Mouse (Mus musculus): ENCODE results near the gene Rag1. TPM values are rescaled to one million over a fixed set of nuclear protein-coding genes. Genes with fewer than 3 reads are reported as not detected.

Rag1 gene
- polyA plus RNA-seq, 1 experiment from 2014 or later: 0.11 TPM

GRCm38 (mm10) chr2:101597186-101597585 lies 52.1 kb downstream of the Rag1 start:
- Histone ChIP-seq H3K9me3 (no peaks in the 10 kb centered on the region), H3K27me3 (replicated peaks; ENCODE audit: low read depth, poor library complexity, severe bottlenecking) (no peaks in the 10 kb centered on the region), H3K4me1 (peaks cover 27% of the 10 kb centered on the region), H3K36me3 (replicated peaks) (no peaks in the 10 kb centered on the region), H3K27ac (replicated peaks) (no peak overlapping the region), H3K4me3 (no peak overlapping the region)
- DNase-seq (ENCODE audit: low spot score): no peak

- no peak overlapping the region for H3K4me3 ChIP-seq
- H3K4me1 ChIP-seq: peaks cover 25% of the 10 kb centered on the region
- 88% methylated on average over 5 of the region's 5 CpGs for WGBS
- H3K27me3 ChIP-seq (replicated peaks; ENCODE audit: low read depth, poor library complexity, severe bottlenecking): no peaks in the 10 kb centered on the region
- H3K9me3 ChIP-seq: no peaks in the 10 kb centered on the region
- no peaks in the 10 kb centered on the region for H3K36me3 ChIP-seq (replicated peaks)
- H3K27ac ChIP-seq (replicated peaks): no peak overlapping the region
- no peak for DNase-seq (ENCODE audit: low spot score)
Observed at GRCm38 (mm10) chr2:101594681-101595080, 54.6 kb downstream of the Rag1 start.

- Histone ChIP-seq H3K4me1 (peaks cover 25% of the 10 kb centered on the region), H3K27me3 (replicated peaks; ENCODE audit: low read depth, poor library complexity, severe bottlenecking) (no peaks in the 10 kb centered on the region), H3K36me3 (replicated peaks) (no peaks in the 10 kb centered on the region), H3K4me3 (no peak overlapping the region), H3K27ac (replicated peaks) (no peak overlapping the region), H3K9me3 (no peaks in the 10 kb centered on the region)
- DNase-seq (ENCODE audit: low spot score): no peak
- 58% methylated on average over 8 of the region's 8 CpGs for WGBS
Observed at GRCm38 (mm10) chr2:101592886-101593285, 56.4 kb downstream of the Rag1 start.

GRCm38 (mm10) chr2:101592023-101592841 lies 57.1 kb downstream of the Rag1 start:
- Histone ChIP-seq H3K27ac (replicated peaks) (0 out of 2 replicates have a peak overlapping the region, but pooled peaks have one; percentile 32), H3K36me3 (replicated peaks) (no peaks in the 10 kb centered on the region), H3K27me3 (replicated peaks; ENCODE audit: low read depth, poor library complexity, severe bottlenecking) (no peaks in the 10 kb centered on the region), H3K4me1 (peaks cover 25% of the 10 kb centered on the region), H3K4me3 (no peak overlapping the region), H3K9me3 (no peaks in the 10 kb centered on the region)
- 37% methylated on average over 10 of the region's 10 CpGs for WGBS
- DNase-seq (ENCODE audit: low spot score): peak; percentile 25

GRCm38 (mm10) chr2:101591356-101591755 lies 57.9 kb downstream of the Rag1 start:
- H3K36me3 ChIP-seq (replicated peaks): no peaks in the 10 kb centered on the region
- H3K4me1 ChIP-seq: peaks cover 25% of the 10 kb centered on the region
- no peaks in the 10 kb centered on the region for H3K9me3 ChIP-seq
- no peak for DNase-seq (ENCODE audit: low spot score)
- no peaks in the 10 kb centered on the region for H3K27me3 ChIP-seq (replicated peaks; ENCODE audit: low read depth, poor library complexity, severe bottlenecking)
- WGBS: 73% methylated on average over 8 of the region's 8 CpGs
- H3K27ac ChIP-seq (replicated peaks): no peak overlapping the region
- no peak overlapping the region for H3K4me3 ChIP-seq

Other genes starting within 250 kb of the Rag1 start
- not detected in 2 replicates for gene Rag2, start 24.8 kb downstream of the Rag1 start, polyA plus RNA-seq (2016; fragmentation: Nextera tagmentation; extraction: Ambion mirVana)
- gene B230118H07Rik, start within 50 bp of the Rag1 start, polyA plus RNA-seq (2016; fragmentation: Nextera tagmentation; extraction: Ambion mirVana): 47.2 and 52.1 TPM in 2 replicates
- 16.1 and 16.5 TPM in 2 replicates for gene Traf6, start 28.9 kb upstream of the Rag1 start, polyA plus RNA-seq (2016; fragmentation: Nextera tagmentation; extraction: Ambion mirVana)
- 21.5 and 22.8 TPM in 2 replicates for gene Prr5l, start 233.5 kb upstream of the Rag1 start, polyA plus RNA-seq (2016; fragmentation: Nextera tagmentation; extraction: Ambion mirVana)
- 60.6 and 61.8 TPM in 2 replicates for gene Commd9, start 236.7 kb upstream of the Rag1 start, polyA plus RNA-seq (2016; fragmentation: Nextera tagmentation; extraction: Ambion mirVana)

Measured in embryonic facial prominence, embryonic 10.5 days (tissue).